Mouse (Mus musculus) liver, embryonic 11.5 days (tissue): ENCODE data around the gene Abo. TPM values are rescaled to one million over a fixed set of nuclear protein-coding genes. Genes with fewer than 3 reads are reported as not detected.

Source experiments
- ATAC-seq: fragments of 200-750 bp; cut with Nextera tagmentation; replicated peaks from 2 replicates; pipeline ENCODE4 v1.8.0; 2017; ENCODE audit warnings: moderate number of reproducible peaks, mild to moderate bottlenecking, moderate TSS enrichment, moderate library complexity; ENCODE audit not compliant: low FRiP score
- DNase-seq: peaks from one replicate; pipeline ENCODE4 v3.0.0-alpha.2; 2017; ENCODE audit warnings: low spot score
- H3K27ac ChIP-seq: fragments of 300-500 bp; sonication (generic); 2 replicates; pipeline ENCODE4 v1.5.1; 2014; ENCODE audit warnings: mild to moderate bottlenecking, low read depth, low read length, control low read depth
- H3K27me3 ChIP-seq: fragments of 300-500 bp; sonication (generic); replicated peaks from 2 replicates; pipeline ENCODE4 v1.6.1; 2014; ENCODE audit warnings: low read length, mixed read lengths; ENCODE audit not compliant: control insufficient read depth, insufficient read depth
- H3K36me3 ChIP-seq: fragments of 300-500 bp; sonication (generic); 2 replicates; pipeline ENCODE4 v1.6.1; 2014; ENCODE audit warnings: mild to moderate bottlenecking, low read length, moderate library complexity, mixed read lengths; ENCODE audit not compliant: control insufficient read depth, insufficient read depth
- H3K4me1 ChIP-seq: fragments of 300-500 bp; sonication (generic); replicated peaks from 2 replicates; pipeline ENCODE4 v1.6.1; 2014; ENCODE audit warnings: low read length, mixed read lengths; ENCODE audit not compliant: control insufficient read depth, insufficient read depth
- H3K4me2 ChIP-seq: fragments of 300-500 bp; sonication (generic); 2 replicates; pipeline ENCODE4 v1.6.1; 2014; ENCODE audit warnings: mild to moderate bottlenecking, control low read depth, moderate library complexity
- H3K4me3 ChIP-seq: fragments of 300-500 bp; sonication (generic); 2 replicates; pipeline ENCODE4 v1.5.1; 2014; ENCODE audit warnings: low read depth, low read length, control low read depth
- H3K9ac ChIP-seq: fragments of 300-500 bp; sonication (generic); 2 replicates; pipeline ENCODE4 v1.6.1; 2014; ENCODE audit warnings: low read depth, low read length, control low read depth
- H3K9me3 ChIP-seq: fragments of 300-500 bp; sonication (generic); 2 replicates; pipeline ENCODE4 v1.6.1; 2016; ENCODE audit warnings: low read length, inconsistent platforms, mixed read lengths; ENCODE audit not compliant: control insufficient read depth
- WGBS: fragments of 180-500 bp; shearing (Covaris S2); extraction: QIAGEN DNeasy Blood & Tissue Kit; methylation state at CpG from one replicate; pipeline ENCODE4 v1.1.7; 2014; 5-methylcytosine and 5-hydroxymethylcytosine counted together
- polyA plus RNA-seq: library from polyadenylated mRNA; unstranded; fragments of >200 nt; fragmentation: Nextera tagmentation; extraction: Ambion mirVana; gene quantifications from 2 replicates; pipeline ENCODE4 v1.2.1, GENCODE M21; 2014

Gene Abo
- not detected in 2 replicates for polyA plus RNA-seq

DNA sequence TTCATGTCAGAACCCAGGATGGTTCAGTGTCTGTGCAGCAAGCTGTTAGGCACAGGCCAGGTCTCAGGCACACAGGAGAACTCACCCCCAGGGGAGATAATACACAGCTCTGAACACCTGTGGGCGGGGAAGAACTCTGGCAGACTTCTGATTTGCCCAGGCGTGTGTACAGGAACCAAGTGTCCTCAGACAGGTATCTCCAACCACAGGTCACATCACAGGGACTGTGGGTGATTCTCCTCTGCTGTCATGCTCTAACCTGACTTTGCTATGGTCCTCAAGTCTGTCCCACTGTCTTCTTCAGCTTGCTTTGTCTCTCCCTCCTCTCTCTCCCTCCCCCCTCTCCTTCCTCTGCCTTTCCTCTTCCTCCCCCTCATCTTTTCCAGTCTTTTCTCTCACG is at the start of gene Abo:
Gene Abo, minus strand, starts transcription at position 101 of the 400 bp plus-strand sequence.
- ATAC-seq, result no peak
- WGBS, result 51% methylated on average over 3 of the region's 3 CpGs

DNA sequence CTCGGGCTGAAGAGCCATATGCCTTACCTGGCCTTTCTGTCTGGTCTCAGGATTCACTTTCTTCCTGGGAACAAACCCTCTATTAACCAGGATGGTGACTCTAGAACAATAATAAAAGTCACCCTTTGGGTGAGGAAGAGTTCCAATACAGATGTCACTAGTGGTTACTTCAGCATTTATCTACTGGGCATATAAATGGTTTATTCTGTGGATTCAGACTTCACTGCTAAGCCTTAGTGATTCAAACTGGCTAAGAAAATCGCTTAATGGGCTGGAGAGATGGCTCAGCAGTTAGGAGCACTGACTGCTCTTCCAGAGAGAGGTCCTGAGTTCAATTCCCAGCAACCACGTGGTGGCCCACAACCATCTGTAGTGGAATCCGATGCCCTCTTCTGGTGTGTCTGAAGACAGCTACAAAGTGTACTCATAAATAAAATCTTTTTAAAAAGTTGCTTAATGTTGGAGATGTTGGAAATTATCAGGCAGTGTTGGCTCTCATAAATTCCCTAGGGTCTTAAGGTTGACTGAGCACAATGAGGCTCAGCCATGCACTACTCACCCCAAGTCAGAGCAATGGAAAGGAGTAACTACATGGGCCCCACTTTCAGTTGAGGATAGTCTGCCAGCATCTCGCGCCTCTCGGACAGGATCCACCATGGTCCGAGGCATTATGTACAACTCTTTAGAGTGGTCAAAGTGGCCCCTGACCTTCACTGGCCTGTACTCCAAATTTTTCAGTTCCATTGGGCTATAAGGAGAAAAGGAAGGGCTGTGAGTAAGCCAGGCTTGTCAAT is 49.6 kb upstream of the Abo start:
- H3K4me3 ChIP-seq, result peak overlapping the region; percentile 92
- H3K4me2 ChIP-seq, result peak overlapping the region; percentile 98
- peaks cover 45% of the 10 kb centered on the region for H3K4me1 ChIP-seq
- no peaks in the 10 kb centered on the region for H3K9me3 ChIP-seq
- H3K27me3 ChIP-seq, result no peaks in the 10 kb centered on the region
- DNase-seq (no peak), ATAC-seq (no peak)
- WGBS, result 62% methylated on average over 8 of the region's 8 CpGs
- peak overlapping the region; percentile 23 for H3K9ac ChIP-seq
- peak overlapping the region; percentile 47; the same call in 1 of the 2 replicates for H3K27ac ChIP-seq
- peaks cover 37% of the 10 kb centered on the region for H3K36me3 ChIP-seq

More for the DNA sequence above, at the start of gene Abo:
- H3K4me3 ChIP-seq, result no peak within 1 kb of the TSS
- H3K4me1 ChIP-seq, result no peaks in the 10 kb centered on the region
- H3K4me2 ChIP-seq, result no peak within 1 kb of the TSS
- no peak for DNase-seq
- no peaks in the 10 kb centered on the region for H3K27me3 ChIP-seq
- no peaks in the 10 kb centered on the region for H3K36me3 ChIP-seq
- no peak within 1 kb of the TSS for H3K9ac ChIP-seq
- no peaks in the 10 kb centered on the region for H3K9me3 ChIP-seq
- no peak within 1 kb of the TSS for H3K27ac ChIP-seq

GRCm38 (mm10) chr2:26913416-26914147 is 48.8 kb upstream of the Abo start:
- peak overlapping the region; percentile 14 for H3K4me3 ChIP-seq
- H3K27ac ChIP-seq, result peak overlapping the region; percentile 2; the same call in 1 of the 2 replicates
- no peak for DNase-seq
- H3K9me3 ChIP-seq, result no peaks in the 10 kb centered on the region
- peaks cover 51% of the 10 kb centered on the region for H3K4me1 ChIP-seq
- WGBS, result 58% methylated on average over 17 of the region's 17 CpGs
- H3K27me3 ChIP-seq, result no peaks in the 10 kb centered on the region
- peaks cover 30% of the 10 kb centered on the region for H3K36me3 ChIP-seq
- peak overlapping the region; percentile 8 for H3K9ac ChIP-seq
- ATAC-seq, result no peak
- peak overlapping the region; percentile 96 for H3K4me2 ChIP-seq

DNA sequence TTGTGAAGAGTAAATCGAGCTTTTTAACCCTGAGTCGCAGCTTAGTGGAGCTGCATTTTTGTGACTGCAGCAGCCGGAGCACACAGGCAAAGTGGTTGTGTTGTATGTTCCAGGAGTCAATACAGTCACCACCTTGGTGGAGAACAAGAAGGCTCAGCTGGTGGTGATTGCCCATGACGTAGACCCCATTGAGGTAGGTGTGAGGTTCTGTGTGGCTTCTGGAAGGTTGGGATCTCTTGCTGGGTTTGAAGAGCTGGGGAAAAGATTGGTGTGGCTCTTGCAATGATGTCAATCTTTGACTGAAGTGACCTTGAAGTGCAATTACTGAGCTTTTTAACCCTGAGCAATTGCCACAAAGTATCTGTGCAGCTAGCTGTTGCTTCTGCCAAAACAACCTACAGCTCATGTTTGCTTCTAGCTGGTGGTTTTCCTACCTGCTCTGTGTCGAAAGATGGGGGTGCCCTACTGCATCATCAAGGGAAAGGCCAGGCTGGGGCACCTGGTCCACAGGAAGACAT is 47.5 kb upstream of the Abo start:
- peak overlapping the region; percentile 79 for H3K4me3 ChIP-seq
- no peaks in the 10 kb centered on the region for H3K9me3 ChIP-seq
- ATAC-seq (no peak), DNase-seq (no peak)
- WGBS, result 52% methylated on average over 5 of the region's 5 CpGs
- H3K4me2 ChIP-seq, result peak overlapping the region; percentile 96
- no peaks in the 10 kb centered on the region for H3K27me3 ChIP-seq
- H3K36me3 ChIP-seq, result peaks cover 33% of the 10 kb centered on the region
- peak overlapping the region; percentile 87 for H3K9ac ChIP-seq
- H3K27ac ChIP-seq, result peak overlapping the region; percentile 81
- H3K4me1 ChIP-seq, result peaks cover 46% of the 10 kb centered on the region

DNA sequence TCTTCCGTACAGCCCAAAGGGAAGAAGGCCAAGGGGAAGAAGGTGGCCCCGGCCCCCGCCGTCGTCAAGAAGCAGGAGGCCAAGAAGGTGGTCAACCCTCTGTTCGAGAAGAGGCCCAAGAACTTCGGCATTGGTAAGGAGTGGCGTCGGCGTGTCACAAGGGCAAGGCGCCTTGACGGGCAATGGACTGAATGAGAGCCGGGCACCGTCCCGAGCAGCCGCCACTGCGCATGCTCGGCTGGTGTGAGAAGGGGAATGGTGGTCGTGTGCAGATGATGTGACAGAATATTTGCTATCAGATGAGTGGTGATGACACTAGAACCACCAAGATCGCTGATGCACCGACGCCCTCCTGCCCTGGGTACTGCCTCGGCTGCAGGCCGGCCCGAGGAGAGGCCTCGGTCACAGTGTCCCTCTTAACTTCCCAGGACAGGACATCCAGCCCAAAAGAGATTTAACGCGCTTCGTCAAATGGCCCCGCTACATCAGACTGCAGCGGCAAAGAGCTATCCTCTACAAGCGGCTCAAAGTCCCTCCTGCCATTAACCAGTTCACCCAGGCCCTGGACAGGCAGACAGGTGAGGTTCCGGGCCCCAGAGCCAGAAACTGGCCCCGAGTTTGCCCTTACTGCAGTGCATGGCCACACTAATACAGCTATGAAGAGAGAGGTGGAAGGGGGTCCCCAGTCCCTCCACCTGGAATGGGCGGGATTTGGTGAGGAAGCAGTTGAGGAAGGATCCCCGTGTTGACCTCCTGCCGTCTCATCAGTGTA is 46.4 kb upstream of the Abo start:
- Histone ChIP-seq H3K4me1 (peaks cover 40% of the 10 kb centered on the region), H3K4me2 (peak overlapping the region; percentile 96), H3K4me3 (peak overlapping the region; percentile 79), H3K27me3 (no peaks in the 10 kb centered on the region), H3K9ac (peak overlapping the region; percentile 87), H3K9me3 (no peaks in the 10 kb centered on the region), H3K27ac (peak overlapping the region; percentile 81), H3K36me3 (peaks cover 38% of the 10 kb centered on the region)
- WGBS, result under 1% methylated on average over 37 of the region's 37 CpGs
- DNase-seq (no peak), ATAC-seq (peak; percentile 17)

GRCm38 (mm10) chr2:26910124-26910993 is 45.6 kb upstream of the Abo start, which contains the start of the genes Med22 and Rpl7a:
TSS of gene Med22 (minus strand) at chr2:26910677.
TSS of gene Rpl7a (plus strand) at chr2:26910764.
- no peaks in the 10 kb centered on the region for H3K27me3 ChIP-seq
- peak within 1 kb of the TSS; percentile 96 for H3K4me2 ChIP-seq
- H3K4me1 ChIP-seq, result peaks cover 36% of the 10 kb centered on the region
- peak within 1 kb of the TSS; percentile 81 for H3K27ac ChIP-seq
- H3K9ac ChIP-seq, result peak within 1 kb of the TSS; percentile 87
- peak within 1 kb of the TSS; percentile 79 for H3K4me3 ChIP-seq
- DNase-seq (peak; percentile 96), ATAC-seq (peak; percentile 89)
- H3K9me3 ChIP-seq, result no peaks in the 10 kb centered on the region
- WGBS, result under 1% methylated on average over 74 of the region's 74 CpGs
- peaks cover 47% of the 10 kb centered on the region for H3K36me3 ChIP-seq

- Histone ChIP-seq H3K9me3 (no peaks in the 10 kb centered on the region), H3K27me3 (no peaks in the 10 kb centered on the region), H3K9ac (peak overlapping the region; percentile 87), H3K4me3 (peak overlapping the region; percentile 79), H3K27ac (peak overlapping the region; percentile 74; the same call in 1 of the 2 replicates), H3K36me3 (peaks cover 50% of the 10 kb centered on the region), H3K4me2 (peak overlapping the region; percentile 94), H3K4me1 (peaks cover 27% of the 10 kb centered on the region)
- ATAC-seq (no peak), DNase-seq (no peak)
Observed at GRCm38 (mm10) chr2:26909387-26909784, 44.6 kb upstream of the Abo start.
